ENCODE assay signal across 18 mouse cellular contexts in the genomic region with DNA sequence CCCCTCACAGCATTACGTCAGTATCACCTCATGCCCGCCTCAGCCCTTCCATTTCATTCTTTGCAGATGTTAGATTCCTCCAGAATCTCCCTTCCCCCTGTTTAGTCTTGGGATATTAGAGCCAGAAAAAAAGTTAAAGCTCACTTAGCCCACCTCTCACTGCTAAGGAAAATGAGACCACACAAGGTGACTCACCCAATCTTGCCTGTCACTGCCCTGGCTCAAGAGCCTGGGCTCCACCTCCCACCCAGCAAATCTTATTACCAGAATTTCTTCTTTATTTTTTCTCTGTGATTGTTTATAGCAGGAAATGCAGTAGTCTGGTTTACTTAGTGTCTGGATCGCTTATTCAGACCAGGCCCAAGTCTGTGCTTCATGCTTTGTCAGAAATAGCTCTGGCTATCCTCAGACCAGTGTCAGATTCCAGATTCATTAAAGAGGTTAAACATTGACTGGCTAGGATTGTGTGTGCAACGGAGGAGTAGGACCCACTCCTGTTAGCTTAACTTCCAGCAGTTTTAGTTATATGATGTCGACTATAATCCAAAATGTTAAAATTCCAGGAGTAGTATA.
DNase-seq lines count a peak whose midpoint lies in the region; ATAC-seq and TF ChIP-seq lines count a peak whose summit lies in the region.
"Had no signal": no experiment of that assay in that cellular context is flagged by ENCODE, and none has a peak within 500 bp of the region (broad histone marks: within the 10 kb centered on the region; RNA-seq: fewer than 3 reads in every experiment).

No protein-coding gene starts in this region.

- no peak overlapping the region for H3K4me3 ChIP-seq in gastrocnemius, adult 2 months
- no peak overlapping the region for H3K4me3 ChIP-seq in lung, embryonic 16.5 days (ENCODE audit: low read length)
- no peak overlapping the region for H3K4me3 ChIP-seq in lung, adult 2 months (replicated peaks; ENCODE audit: extremely low read depth, low read depth, low read length)
- H3K4me3 ChIP-seq in kidney, postnatal 0 days (replicated peaks; ENCODE audit: low read depth, low read length): no peak overlapping the region
- H3K4me3 ChIP-seq: embryonic facial prominence, embryonic 13.5 days; heart, embryonic 15.5 days; hindbrain, embryonic 12.5 days; layer of hippocampus, adult 2 months; neural tube, embryonic 12.5 days had no signal

- H3K27me3 ChIP-seq in lung, embryonic 16.5 days (ENCODE audit: control insufficient read depth, insufficient read depth, low read depth, low read length): no peaks in the 10 kb centered on the region
- H3K27me3 ChIP-seq in kidney, postnatal 0 days (ENCODE audit: insufficient read depth, low read length): no peaks in the 10 kb centered on the region
- H3K27me3 ChIP-seq: embryonic facial prominence, embryonic 13.5 days; heart, embryonic 15.5 days; hindbrain, embryonic 12.5 days; neural tube, embryonic 12.5 days had no signal

- no peak for TF ChIP-seq POLR2A in lung, adult 2 months (IDR thresholded peaks at IDR 0.05; ENCODE audit: borderline replicate concordance, extremely low read depth, low read depth, low read length)

- intact Hi-C loops in gastrocnemius, adult 2 months (cut with DNase I): no loop called here

- no peak overlapping the region for H3K9ac ChIP-seq in lung, embryonic 16.5 days (ENCODE audit: low read length)
- H3K9ac ChIP-seq in kidney, postnatal 0 days (ENCODE audit: low read depth, low read length): no peak overlapping the region
- H3K9ac ChIP-seq: embryonic facial prominence, embryonic 13.5 days; heart, embryonic 15.5 days; hindbrain, embryonic 12.5 days; neural tube, embryonic 12.5 days had no signal

- H3K9me3 ChIP-seq in lung, embryonic 16.5 days (ENCODE audit: control insufficient read depth, low read length): no peaks in the 10 kb centered on the region; the same call in 1 of the 2 replicates
- H3K9me3 ChIP-seq in kidney, postnatal 0 days (replicated peaks; ENCODE audit: low read length): no peaks in the 10 kb centered on the region
- H3K9me3 ChIP-seq: embryonic facial prominence, embryonic 13.5 days; heart, embryonic 15.5 days; hindbrain, embryonic 12.5 days; neural tube, embryonic 12.5 days had no signal

- no peaks in the 10 kb centered on the region for H3K36me3 ChIP-seq in lung, embryonic 16.5 days (ENCODE audit: control insufficient read depth, insufficient read depth, low read length)
- H3K36me3 ChIP-seq in kidney, postnatal 0 days (ENCODE audit: insufficient read depth, low read length): no peaks in the 10 kb centered on the region
- H3K36me3 ChIP-seq: embryonic facial prominence, embryonic 13.5 days; heart, embryonic 15.5 days; hindbrain, embryonic 12.5 days; neural tube, embryonic 12.5 days had no signal

- peak overlapping the region; percentile 56 for H3K27ac ChIP-seq in gastrocnemius, adult 2 months
- H3K27ac ChIP-seq in lung, embryonic 16.5 days (ENCODE audit: low read length): no peak overlapping the region
- no peak overlapping the region for H3K27ac ChIP-seq in kidney, postnatal 0 days
- H3K27ac ChIP-seq: embryonic facial prominence, embryonic 13.5 days; hindbrain, embryonic 12.5 days; layer of hippocampus, adult 2 months; neural tube, embryonic 12.5 days had no signal

- ATAC-seq in lung, embryonic 16.5 days (ENCODE audit: low read depth): peak; percentile 18; the same call in 1 of the 2 replicates
- no peak for ATAC-seq in kidney, postnatal 0 days (replicated peaks; ENCODE audit: low FRiP score, low read depth)
- ATAC-seq: lung, postnatal 0 days had no signal

- no peak for DNase-seq in gastrocnemius, adult 2 months
- no peak for DNase-seq in gastrocnemius, postnatal 10 days
- DNase-seq in lung, adult 2 months: no peak
- DNase-seq in kidney, postnatal 0 days (ENCODE audit: low spot score): peak; percentile 15
- no peak for DNase-seq in ovary, adult 18-20 months (ENCODE audit: low spot score)
- no peak for DNase-seq in left cerebral cortex, adult 11 months (ENCODE audit: low spot score)
- no peak for DNase-seq in cerebellum, postnatal 4 days (ENCODE audit: low spot score in 2 of 2)
- DNase-seq: cerebellum, postnatal 36 days; heart, adult 11 months; liver; right cerebral cortex, postnatal 25 days had no signal

- TF ChIP-seq CTCF in gastrocnemius, adult 2 months (IDR thresholded peaks at IDR 0.05): no peak
- no peak for TF ChIP-seq CTCF in lung, adult 2 months (IDR thresholded peaks at IDR 0.05; ENCODE audit: insufficient read depth, low read length)
- no peak for TF ChIP-seq CTCF in kidney, postnatal 0 days (IDR thresholded peaks at IDR 0.05; ENCODE audit: low read depth)

- 60% methylated on average over 5 of the region's 5 CpGs for WGBS in lung, embryonic 16.5 days
- 76% methylated on average over 5 of the region's 5 CpGs for WGBS in lung, adult 2 months
- WGBS in kidney, postnatal 0 days: 55% methylated on average over 5 of the region's 5 CpGs

- H3K4me1 ChIP-seq in lung, embryonic 16.5 days (replicated peaks; ENCODE audit: control insufficient read depth, insufficient read depth, low read length): peaks cover 7% of the 10 kb centered on the region
- peaks cover 2% of the 10 kb centered on the region; the same call in 1 of the 2 replicates for H3K4me1 ChIP-seq in lung, adult 2 months (ENCODE audit: control insufficient read depth, insufficient read depth, low read length)
- H3K4me1 ChIP-seq in kidney, postnatal 0 days (replicated peaks; ENCODE audit: insufficient read depth, low read length): no peaks in the 10 kb centered on the region

- H3K4me2 ChIP-seq in lung, embryonic 16.5 days (ENCODE audit: low read depth, low read length): no peak overlapping the region
- no peak overlapping the region for H3K4me2 ChIP-seq in kidney, postnatal 0 days (ENCODE audit: low read length)
- H3K4me2 ChIP-seq: embryonic facial prominence, embryonic 13.5 days; heart, embryonic 15.5 days; hindbrain, embryonic 12.5 days; neural tube, embryonic 12.5 days had no signal
